Mouse (Mus musculus) kidney, adult 2 months (tissue): ENCODE results near the gene Pfdn6.

ENCODE experiments used
- CTCF ChIP-seq: fragments of 200-500 bp; conservative IDR thresholded peaks from 2 replicates; pipeline ENCODE4 v1.5.1; 2011; ENCODE audit warnings: low read depth, mild to moderate bottlenecking, control low read depth, low read length, moderate library complexity, mixed read lengths; ENCODE audit not compliant: insufficient read depth, insufficient read length
- POLR2A ChIP-seq: fragments of 200-500 bp; IDR thresholded peaks from one replicate; pipeline ENCODE4 v1.6.1; 2011; ENCODE audit warnings: low read depth, low read length, control low read depth

DNA sequence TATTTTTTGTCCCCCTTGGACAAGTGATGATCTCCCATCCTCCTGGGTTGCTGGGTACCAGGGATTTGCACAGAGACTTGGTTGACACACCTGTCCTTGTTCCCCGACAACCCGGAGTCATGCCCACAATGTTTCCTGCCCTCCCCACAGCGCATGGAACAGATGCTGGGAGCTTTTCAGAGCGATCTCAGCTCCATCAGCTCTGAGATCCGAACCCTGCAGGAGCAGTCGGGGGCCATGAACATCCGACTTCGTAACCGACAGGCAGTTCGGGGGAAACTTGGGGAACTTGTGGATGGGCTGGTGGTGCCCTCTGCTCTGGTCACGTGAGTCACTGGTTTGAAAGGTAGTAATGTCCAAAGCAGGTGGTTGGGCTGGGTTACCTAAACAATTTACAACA is 18.3 kb upstream of the Pfdn6 start:
- no peak for TF ChIP-seq POLR2A
- TF ChIP-seq CTCF = no peak
